Mouse (Mus musculus) heart, embryonic 16.5 days (tissue): ENCODE results near the gene Armh1. TPM values are rescaled to one million over a fixed set of nuclear protein-coding genes. Genes with fewer than 3 reads are reported as not detected.

Experiments
- ATAC-seq: fragments of 200-750 bp; cut with Nextera tagmentation; replicated peaks from 2 replicates; pipeline ENCODE4 v1.8.0; 2017; ENCODE audit warnings: moderate number of reproducible peaks; ENCODE audit not compliant: insufficient read depth, low FRiP score; ENCODE audit errors: extremely low read depth
- H3K27ac ChIP-seq: fragments of 300-500 bp; sonication (generic); 2 replicates; pipeline ENCODE4 v1.5.1; 2014; ENCODE audit warnings: mild to moderate bottlenecking, low read length, control low read depth, moderate library complexity
- H3K27me3 ChIP-seq: fragments of 300-500 bp; sonication (generic); 2 replicates; pipeline ENCODE4 v1.6.1; 2014; ENCODE audit warnings: low read length, mixed read lengths; ENCODE audit not compliant: control insufficient read depth, insufficient read depth
- H3K36me3 ChIP-seq: fragments of 300-500 bp; sonication (generic); 2 replicates; pipeline ENCODE4 v1.6.1; 2014; ENCODE audit not compliant: control insufficient read depth, insufficient read depth
- H3K4me1 ChIP-seq: fragments of 300-500 bp; sonication (generic); 2 replicates; pipeline ENCODE4 v1.6.1; 2014; ENCODE audit warnings: low read length, mixed read lengths; ENCODE audit not compliant: control insufficient read depth, insufficient read depth
- H3K4me2 ChIP-seq: fragments of 300-500 bp; sonication (generic); 2 replicates; pipeline ENCODE4 v1.6.1; 2014; ENCODE audit warnings: low read depth, mild to moderate bottlenecking, control low read depth, low read length
- H3K4me3 ChIP-seq: fragments of 300-500 bp; sonication (generic); 2 replicates; pipeline ENCODE4 v1.5.1; 2014; ENCODE audit warnings: mild to moderate bottlenecking, control low read depth, low read length
- H3K9ac ChIP-seq: fragments of 300-500 bp; sonication (generic); 2 replicates; pipeline ENCODE4 v1.6.1; 2014; ENCODE audit warnings: low read length, control low read depth
- H3K9me3 ChIP-seq: fragments of 300-500 bp; sonication (generic); replicated peaks from 2 replicates; pipeline ENCODE4 v1.6.1; 2016; ENCODE audit warnings: low read length; ENCODE audit not compliant: control insufficient read depth
- WGBS: fragments of 180-500 bp; shearing (Covaris S2); extraction: QIAGEN DNeasy Blood & Tissue Kit; methylation state at CpG from one replicate; pipeline ENCODE4 v1.1.7; 2014; 5-methylcytosine and 5-hydroxymethylcytosine counted together
- polyA plus RNA-seq: library from polyadenylated mRNA; unstranded; fragments of >200 nt; fragmentation: Nextera tagmentation; extraction: Ambion mirVana; gene quantifications from 2 replicates; pipeline ENCODE4 v1.2.1, GENCODE M21; 2015

The Armh1 gene
- polyA plus RNA-seq, 1 experiment from 2014 or later = 0.85 TPM

GRCm38 (mm10) chr4:117283271-117284191 lies 31.6 kb upstream of the Armh1 start:
- no peak overlapping the region for H3K27ac ChIP-seq
- H3K4me3 ChIP-seq = no peak overlapping the region
- 0 out of 2 replicates have a peak, but pooled peaks have one; percentile 13 for ATAC-seq
- no peak overlapping the region for H3K4me2 ChIP-seq
- H3K9me3 ChIP-seq = no peaks in the 10 kb centered on the region
- no peaks in the 10 kb centered on the region for H3K27me3 ChIP-seq
- H3K9ac ChIP-seq = peak overlapping the region; percentile 22; the same call in 1 of the 2 replicates
- H3K36me3 ChIP-seq = peaks cover 33% of the 10 kb centered on the region
- 31% methylated on average over 22 of the region's 22 CpGs for WGBS
- peaks cover 31% of the 10 kb centered on the region for H3K4me1 ChIP-seq

- peaks cover 46% of the 10 kb centered on the region for H3K36me3 ChIP-seq
- no peak overlapping the region for H3K27ac ChIP-seq
- H3K4me1 ChIP-seq = peaks cover 22% of the 10 kb centered on the region; the same call in 1 of the 2 replicates
- H3K9ac ChIP-seq = no peak overlapping the region
- no peaks in the 10 kb centered on the region for H3K27me3 ChIP-seq
- no peak overlapping the region for H3K4me2 ChIP-seq
- no peaks in the 10 kb centered on the region for H3K9me3 ChIP-seq
- no peak for ATAC-seq
- no peak overlapping the region for H3K4me3 ChIP-seq
- WGBS = 73% methylated on average over 19 of the region's 19 CpGs
Measured at GRCm38 (mm10) chr4:117281090-117281845, 29.3 kb upstream of the Armh1 start.

- no peak overlapping the region for H3K4me3 ChIP-seq
- H3K9me3 ChIP-seq = no peaks in the 10 kb centered on the region
- no peaks in the 10 kb centered on the region for H3K27me3 ChIP-seq
- H3K36me3 ChIP-seq = peaks cover 45% of the 10 kb centered on the region
- no peak overlapping the region for H3K27ac ChIP-seq
- H3K9ac ChIP-seq = no peak overlapping the region
- WGBS = 91% methylated on average over 8 of the region's 8 CpGs
- no peak overlapping the region for H3K4me2 ChIP-seq
- H3K4me1 ChIP-seq = peaks cover 22% of the 10 kb centered on the region; the same call in 1 of the 2 replicates
- ATAC-seq = no peak
Measured at GRCm38 (mm10) chr4:117280397-117280930, 28.5 kb upstream of the Armh1 start.

- Histone ChIP-seq H3K9ac (no peak overlapping the region), H3K36me3 (peaks cover 51% of the 10 kb centered on the region), H3K4me1 (peaks cover 20% of the 10 kb centered on the region; the same call in 1 of the 2 replicates), H3K4me3 (no peak overlapping the region), H3K27me3 (no peaks in the 10 kb centered on the region), H3K4me2 (no peak overlapping the region), H3K9me3 (peaks cover 6% of the 10 kb centered on the region), H3K27ac (no peak overlapping the region)
- ATAC-seq = no peak
- WGBS = 64% methylated on average over 2 of the region's 2 CpGs
Measured at GRCm38 (mm10) chr4:117279253-117279642, 27.3 kb upstream of the Armh1 start.

- H3K27me3 ChIP-seq = no peaks in the 10 kb centered on the region
- no peak for ATAC-seq
- H3K9ac ChIP-seq = no peak overlapping the region
- no peak overlapping the region for H3K27ac ChIP-seq
- peaks cover 9% of the 10 kb centered on the region for H3K9me3 ChIP-seq
- peaks cover 58% of the 10 kb centered on the region for H3K36me3 ChIP-seq
- H3K4me3 ChIP-seq = no peak overlapping the region
- H3K4me2 ChIP-seq = no peak overlapping the region
- H3K4me1 ChIP-seq = peaks cover 14% of the 10 kb centered on the region; the same call in 1 of the 2 replicates
- WGBS = 83% methylated on average over 10 of the region's 10 CpGs
Measured at GRCm38 (mm10) chr4:117278381-117279252, 26.7 kb upstream of the Armh1 start.

GRCm38 (mm10) chr4:117277687-117278086 lies 25.8 kb upstream of the Armh1 start:
- WGBS = 87% methylated on average over 7 of the region's 7 CpGs
- no peak for ATAC-seq
- Histone ChIP-seq H3K4me1 (peaks cover 5% of the 10 kb centered on the region; the same call in 1 of the 2 replicates), H3K27me3 (no peaks in the 10 kb centered on the region), H3K4me2 (no peak overlapping the region), H3K9me3 (peaks cover 9% of the 10 kb centered on the region), H3K9ac (no peak overlapping the region), H3K27ac (no peak overlapping the region), H3K4me3 (no peak overlapping the region), H3K36me3 (peaks cover 60% of the 10 kb centered on the region)

- Histone ChIP-seq H3K27me3 (no peaks in the 10 kb centered on the region), H3K4me1 (peaks cover 5% of the 10 kb centered on the region; the same call in 1 of the 2 replicates), H3K4me3 (no peak overlapping the region), H3K36me3 (peaks cover 63% of the 10 kb centered on the region), H3K27ac (no peak overlapping the region), H3K9ac (no peak overlapping the region), H3K4me2 (no peak overlapping the region), H3K9me3 (peaks cover 9% of the 10 kb centered on the region)
- WGBS = 94% methylated on average over 13 of the region's 13 CpGs
- no peak for ATAC-seq
Measured at GRCm38 (mm10) chr4:117277021-117277420, 25.1 kb upstream of the Armh1 start.

- Histone ChIP-seq H3K27me3 (no peaks in the 10 kb centered on the region), H3K9ac (no peak overlapping the region), H3K9me3 (peaks cover 9% of the 10 kb centered on the region), H3K4me1 (peaks cover 5% of the 10 kb centered on the region; the same call in 1 of the 2 replicates), H3K4me2 (no peak overlapping the region), H3K27ac (no peak overlapping the region), H3K36me3 (peaks cover 64% of the 10 kb centered on the region), H3K4me3 (no peak overlapping the region)
- WGBS = 77% methylated on average over 17 of the region's 17 CpGs
- ATAC-seq = no peak
Measured at GRCm38 (mm10) chr4:117276281-117276711, 24.4 kb upstream of the Armh1 start.
